Mouse (Mus musculus) CH12.LX (cell line): ENCODE measurements around the gene Clic4.
A peak's percentile ranks its signal among the peaks of the same experiment; 100 is the strongest.

Experiments
- CTCF ChIP-seq, 2 experiments: IDR thresholded peaks in 1 of 2; conservative IDR thresholded peaks in 1 of 2; 2 replicates each; pipeline ENCODE4 v1.5.1; 2011 to 2012; ENCODE audit warnings: low read depth in 2 of 2, low read length in 2 of 2, improper control_type of control experiment in 1 of 2, inconsistent platforms in 1 of 2, mild to moderate bottlenecking in 1 of 2, moderate library complexity in 1 of 2
- EP300 ChIP-seq: IDR thresholded peaks from 2 replicates; pipeline ENCODE4 v1.6.1; 2011; ENCODE audit warnings: low read length, improper control_type of control experiment
- GABPA ChIP-seq: IDR thresholded peaks from 2 replicates; pipeline ENCODE4 v1.6.1; 2012; ENCODE audit warnings: low read depth, low read length, improper control_type of control experiment, inconsistent platforms; ENCODE audit not compliant: insufficient replicate concordance
- MYC ChIP-seq: IDR thresholded peaks from 2 replicates; pipeline ENCODE4 v1.6.1; 2011; ENCODE audit warnings: low read depth, mild to moderate bottlenecking, improper control_type of control experiment, low read length
- POLR2A ChIP-seq: IDR thresholded peaks from 2 replicates; pipeline ENCODE4 v1.6.1; 2011; ENCODE audit warnings: low read depth, mild to moderate bottlenecking, improper control_type of control experiment, low read length
- SIN3A ChIP-seq: IDR thresholded peaks from 2 replicates; pipeline ENCODE4 v1.6.1; 2012; ENCODE audit warnings: low read length, improper control_type of control experiment, inconsistent platforms

- TF ChIP-seq SIN3A (no peak), CTCF (conservative IDR thresholded peaks at IDR 0.05 in 1 of 2, IDR thresholded peaks at IDR 0.05 in 1 of 2; ENCODE audit: low read depth in 2 of 2, low read length in 2 of 2) (peak in 1 of 2 experiments; percentile 78; a peak in 2 of 4 replicates), POLR2A (no peak), GABPA (no peak), MYC (no peak), EP300 (no peak)
Observed at GRCm38 (mm10) chr4:135219652-135220051, 53.0 kb downstream of the Clic4 start.
